Mouse (Mus musculus) heart, adult 11 months (tissue): ENCODE results near the gene Asb1.

Source experiments
- DNase-seq: peaks from one replicate; pipeline ENCODE4 v3.0.0; 2022

Gene Asb1

DNA sequence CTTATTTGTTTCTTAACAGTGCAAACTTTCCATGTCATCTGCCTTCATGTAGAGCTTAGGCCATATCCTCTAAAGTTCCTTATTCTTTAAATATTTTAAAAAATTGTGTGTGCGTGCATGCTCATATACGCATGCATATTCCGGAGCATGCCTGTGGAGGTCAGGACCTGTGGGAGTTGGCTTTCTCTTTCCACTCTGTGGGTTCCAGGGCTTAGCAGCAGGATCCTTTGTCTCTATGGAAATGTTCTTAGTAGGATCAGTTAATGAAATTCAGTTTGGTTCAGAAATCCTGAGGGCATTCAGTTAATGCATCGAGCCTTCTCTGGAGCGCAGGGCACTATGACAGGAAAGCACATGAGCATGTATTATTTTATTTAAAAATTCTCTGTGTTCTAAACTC, 7.2 kb downstream of the Asb1 start:
- DNase-seq, result no peak

- DNase-seq, result no peak
Measured at GRCm38 (mm10) chr1:91549073-91549472, 8.7 kb downstream of the Asb1 start.

GRCm38 (mm10) chr1:91557099-91557498, 16.8 kb downstream of the Asb1 start:
- no peak for DNase-seq

DNA sequence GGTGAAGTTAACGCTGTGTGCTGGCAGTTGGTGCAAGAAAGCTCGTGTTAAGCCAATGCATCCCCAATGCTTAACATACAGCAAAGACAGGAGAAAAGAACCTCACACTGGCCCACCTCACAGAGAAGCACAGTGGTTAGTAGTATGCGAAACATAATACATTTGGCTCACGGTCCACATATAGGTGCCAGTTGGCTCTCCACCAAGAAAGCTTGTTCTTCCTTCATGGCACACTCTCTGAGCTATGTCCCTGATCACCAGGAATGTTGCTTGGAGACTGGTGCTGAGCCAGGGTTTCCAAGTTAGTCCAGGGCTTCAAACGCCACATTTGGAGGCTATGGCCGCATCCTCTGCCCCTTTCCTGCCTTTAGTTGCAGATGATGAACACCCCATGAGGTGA, 20.9 kb downstream of the Asb1 start:
- DNase-seq, result peak; percentile 82

DNA sequence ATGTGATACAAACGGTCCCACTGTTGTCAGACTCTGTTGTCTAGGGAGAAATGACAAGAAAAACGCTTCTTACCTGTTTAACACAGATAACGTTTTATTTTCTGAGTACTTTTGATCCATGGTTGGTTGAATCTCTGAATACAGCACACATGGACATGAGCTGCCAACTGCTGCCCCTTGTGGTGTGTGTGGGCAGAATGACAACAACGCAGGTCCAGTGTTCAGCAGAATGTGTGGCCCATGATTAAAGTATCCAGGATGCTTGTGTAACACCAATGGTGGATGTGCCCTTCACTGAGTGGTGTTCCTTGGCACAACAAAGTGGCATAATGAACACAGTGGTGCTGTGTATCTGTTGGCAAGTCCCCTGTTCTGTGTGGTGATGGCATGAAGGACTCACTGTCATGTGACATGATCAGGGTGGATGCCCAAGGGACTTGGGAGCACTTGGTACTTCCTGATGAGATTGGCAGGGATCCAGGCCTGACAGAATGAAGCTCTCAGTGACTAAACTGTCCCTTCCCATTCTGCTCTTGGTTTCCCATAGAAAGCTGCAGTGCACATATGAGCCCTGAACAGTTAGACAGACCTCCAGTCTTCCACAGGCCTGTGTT, 22.7 kb downstream of the Asb1 start:
- no peak for DNase-seq

GRCm38 (mm10) chr1:91564004-91564403, 23.7 kb downstream of the Asb1 start:
- no peak for DNase-seq

GRCm38 (mm10) chr1:91564598-91564997, 24.3 kb downstream of the Asb1 start:
- DNase-seq, result no peak

DNA sequence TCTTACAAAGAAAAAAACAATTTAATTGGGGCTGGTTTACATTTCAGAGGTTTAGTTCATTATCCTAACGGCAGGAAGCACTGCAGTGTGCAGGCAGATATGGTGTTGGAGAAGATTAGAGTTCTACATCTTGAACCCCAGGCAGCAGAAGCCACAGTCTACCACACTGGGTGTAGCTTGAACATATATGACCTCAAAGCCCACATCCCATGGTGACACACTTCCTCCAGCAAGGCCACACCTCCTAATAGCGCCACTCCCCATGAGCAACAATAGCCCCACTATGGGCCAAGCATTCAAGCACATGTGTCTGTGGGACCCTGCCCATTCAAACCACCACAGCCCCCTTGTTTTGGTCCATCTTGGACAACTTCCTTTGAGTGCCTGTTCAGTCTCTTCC, 26.9 kb downstream of the Asb1 start:
- DNase-seq, result peak; percentile 82

- DNase-seq, result no peak
Measured at GRCm38 (mm10) chr1:91572458-91572857, 32.1 kb downstream of the Asb1 start.

DNA sequence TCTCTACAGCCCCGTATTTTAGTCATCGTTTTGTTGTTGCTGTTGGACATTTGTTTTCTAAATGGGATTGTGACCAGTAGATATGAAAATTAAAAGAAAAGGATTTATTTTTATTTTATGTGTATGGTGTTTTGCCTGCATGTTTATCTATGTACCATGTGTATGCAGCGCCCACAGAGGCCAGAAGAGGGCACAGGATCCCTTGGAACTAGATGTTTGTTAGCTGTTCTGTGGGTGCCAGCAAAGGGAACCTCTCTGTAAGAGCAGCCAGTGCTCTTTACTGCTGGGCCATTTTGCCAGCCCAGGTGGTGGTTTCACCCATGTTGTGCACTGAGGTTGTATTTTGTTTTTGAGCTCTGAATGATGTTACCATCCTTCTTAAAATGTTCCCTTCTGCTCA, 33.9 kb downstream of the Asb1 start:
- DNase-seq, result no peak

DNA sequence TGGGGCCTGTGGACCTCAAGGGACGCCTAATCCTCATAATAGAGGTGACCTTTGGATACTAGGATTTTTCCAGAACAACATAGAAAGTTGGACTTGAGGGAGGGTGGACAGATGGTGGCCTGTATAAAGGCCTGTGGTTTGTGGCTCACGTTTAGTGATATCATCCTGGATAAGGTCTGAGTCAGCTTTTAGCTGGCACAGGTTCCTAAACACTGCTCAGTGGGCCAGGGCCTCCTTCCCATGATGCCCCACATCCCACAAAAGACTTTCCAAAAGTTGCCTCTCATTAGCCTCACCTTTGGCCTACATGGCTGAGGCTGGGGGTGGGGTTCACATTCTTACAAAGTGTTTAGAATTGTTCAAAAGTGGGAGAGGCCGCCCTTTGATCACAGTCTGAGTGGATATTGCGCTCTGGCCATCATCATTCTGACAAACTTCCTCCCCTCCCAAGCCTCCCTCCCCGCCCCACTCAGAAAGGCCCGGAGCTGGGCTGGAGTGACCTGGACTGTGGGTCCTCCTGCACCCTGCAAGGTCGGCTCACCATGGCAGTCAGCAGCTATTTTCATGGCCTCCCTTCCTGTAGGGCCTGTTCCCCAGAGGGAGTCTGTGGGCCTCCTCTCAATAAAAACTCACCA, 37.7 kb downstream of the Asb1 start:
- DNase-seq, result no peak

DNA sequence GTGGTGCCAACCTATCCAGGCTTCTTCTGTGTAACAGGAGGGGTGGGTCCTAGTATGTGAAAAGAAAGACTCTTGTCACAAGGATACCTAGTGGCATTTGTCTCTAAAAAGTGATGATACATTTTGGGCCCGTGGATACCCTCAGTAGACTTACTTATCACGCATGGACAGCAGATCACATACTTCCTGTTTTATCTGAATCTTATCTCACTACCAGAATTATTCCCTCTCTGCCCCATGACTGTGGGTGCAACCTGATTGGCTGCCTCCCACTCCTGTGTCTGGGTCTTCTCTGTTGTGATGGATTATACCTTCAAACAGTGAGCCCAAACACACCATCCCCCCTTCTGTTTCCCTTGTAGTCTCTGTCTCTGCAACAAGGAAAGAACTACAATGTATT, 40.2 kb downstream of the Asb1 start:
- no peak for DNase-seq

- DNase-seq, result no peak
Measured at GRCm38 (mm10) chr1:91581206-91581605, 40.9 kb downstream of the Asb1 start.

- DNase-seq, result no peak
Measured at GRCm38 (mm10) chr1:91584969-91585835, 44.9 kb downstream of the Asb1 start.

DNA sequence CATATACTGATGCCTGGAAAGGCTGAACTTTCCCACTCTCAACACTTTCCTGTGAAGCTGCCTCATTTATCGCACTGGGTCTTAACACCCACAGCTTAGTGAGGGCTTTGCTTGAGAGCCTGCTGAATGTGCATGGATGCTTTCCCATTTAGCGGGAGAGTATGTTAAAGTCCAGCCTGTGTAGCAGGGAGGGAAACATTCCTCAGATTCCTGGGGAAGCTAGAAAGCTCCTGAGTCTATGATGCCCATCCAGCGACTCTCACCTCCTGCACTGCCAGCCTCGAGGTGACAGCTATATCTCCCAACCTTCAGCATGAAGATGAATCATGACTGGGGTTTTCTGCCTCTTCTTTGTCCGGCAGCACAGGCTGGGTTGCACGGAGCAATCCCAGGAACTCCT, 49.4 kb downstream of the Asb1 start:
- DNase-seq, result no peak

- no peak for DNase-seq
Measured at GRCm38 (mm10) chr1:91595521-91596020, 55.2 kb downstream of the Asb1 start.

DNA sequence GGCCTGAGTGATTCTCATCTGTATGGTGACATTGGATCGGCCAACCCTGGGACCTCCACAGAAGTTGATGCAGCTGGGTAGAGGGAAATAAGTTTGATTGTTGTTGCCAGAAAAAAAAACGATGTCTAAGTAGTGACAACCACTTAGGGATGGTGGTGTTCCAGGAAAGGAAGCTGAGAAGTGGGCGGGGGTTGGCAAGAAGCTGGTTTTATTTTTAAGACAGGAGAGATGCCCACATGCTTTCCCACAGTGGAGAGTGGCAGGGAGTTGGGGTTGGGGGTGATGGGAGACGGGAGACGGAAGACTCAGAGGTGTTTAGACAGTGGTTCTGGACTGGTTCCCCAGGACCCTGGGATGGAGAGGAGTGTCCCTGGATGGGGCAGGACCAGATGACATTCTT, 57.3 kb downstream of the Asb1 start:
- DNase-seq, result no peak

GRCm38 (mm10) chr1:91600671-91601361, 60.5 kb downstream of the Asb1 start:
- peak; percentile 95 for DNase-seq

- peak; percentile 90 for DNase-seq
Measured at GRCm38 (mm10) chr1:91601362-91602096, 61.2 kb downstream of the Asb1 start.

- DNase-seq, result no peak
Measured at GRCm38 (mm10) chr1:91605632-91606031, 65.3 kb downstream of the Asb1 start.

GRCm38 (mm10) chr1:91606701-91607100, 66.4 kb downstream of the Asb1 start:
- DNase-seq, result no peak

GRCm38 (mm10) chr1:91607141-91607540, 66.8 kb downstream of the Asb1 start:
- no peak for DNase-seq
